Mouse (Mus musculus) limb, embryonic 14.5 days (tissue): Measurements from ENCODE around the gene Prr5. TPM values are rescaled to one million over a fixed set of nuclear protein-coding genes. Genes with fewer than 3 reads are reported as not detected.

Experiments
- ATAC-seq: fragments of 200-750 bp; cut with Nextera tagmentation; 2 replicates; pipeline ENCODE4 v1.8.0; 2017; ENCODE audit warnings: low read depth, moderate number of reproducible peaks, moderate TSS enrichment; ENCODE audit not compliant: low FRiP score
- DNase-seq: peaks from one replicate; pipeline ENCODE4 v3.0.0-alpha.2; 2015; ENCODE audit warnings: low spot score
- H3K27ac ChIP-seq: fragments of 300-500 bp; sonication (generic); replicated peaks from 2 replicates; pipeline ENCODE4 v1.5.1; 2014; ENCODE audit warnings: low read depth, mild to moderate bottlenecking, low read length, moderate library complexity, mixed read lengths
- H3K27me3 ChIP-seq: fragments of 300-500 bp; sonication (generic); 2 replicates; pipeline ENCODE4 v1.6.1; 2014; ENCODE audit warnings: low read length, mixed read lengths; ENCODE audit not compliant: control insufficient read depth, insufficient read depth
- H3K36me3 ChIP-seq: fragments of 300-500 bp; sonication (generic); 2 replicates; pipeline ENCODE4 v1.6.1; 2014; ENCODE audit warnings: mild to moderate bottlenecking, low read length, moderate library complexity, mixed read lengths; ENCODE audit not compliant: control insufficient read depth, insufficient read depth
- H3K4me1 ChIP-seq: fragments of 300-500 bp; sonication (generic); 2 replicates; pipeline ENCODE4 v1.6.1; 2014; ENCODE audit warnings: antibody characterized with exemption, low read length, mixed read lengths; ENCODE audit not compliant: control insufficient read depth, insufficient read depth
- H3K4me2 ChIP-seq: fragments of 300-500 bp; sonication (generic); replicated peaks from 2 replicates; pipeline ENCODE4 v1.6.1; 2014; ENCODE audit warnings: low read depth, mild to moderate bottlenecking, low read length, moderate library complexity; ENCODE audit not compliant: severe bottlenecking
- H3K4me3 ChIP-seq: fragments of 300-500 bp; sonication (generic); replicated peaks from 2 replicates; pipeline ENCODE4 v1.5.1; 2014; ENCODE audit warnings: low read length
- H3K9ac ChIP-seq: fragments of 300-500 bp; sonication (generic); 2 replicates; pipeline ENCODE4 v1.6.1; 2014; ENCODE audit warnings: mild to moderate bottlenecking, low read depth, low read length, moderate library complexity; ENCODE audit not compliant: severe bottlenecking
- H3K9me3 ChIP-seq: fragments of 300-500 bp; sonication (generic); 2 replicates; pipeline ENCODE4 v1.6.1; 2016; ENCODE audit warnings: low read length; ENCODE audit not compliant: control insufficient read depth
- POLR2A ChIP-seq: fragments of 200-500 bp; IDR thresholded peaks from 2 replicates; pipeline ENCODE4 v1.8.0; 2012; ENCODE audit warnings: inconsistent platforms, mild to moderate bottlenecking, moderate library complexity, borderline replicate concordance; ENCODE audit not compliant: insufficient read depth, insufficient read length; ENCODE audit errors: extremely low read depth
- WGBS: fragments of 180-500 bp; shearing (Covaris S2); extraction: QIAGEN DNeasy Blood & Tissue Kit; methylation state at CpG from one replicate; pipeline ENCODE4 v1.1.7; 2014; 5-methylcytosine and 5-hydroxymethylcytosine counted together
- polyA plus RNA-seq, 2 experiments: library from polyadenylated mRNA; depleted of rRNA in 1 of 2; stranded (reverse) in 1 of 2; unstranded in 1 of 2; fragments of >200 nt; fragmentation: Nextera tagmentation in 1 of 2; extraction: Ambion mirVana in 1 of 2; gene quantifications; 2 replicates each; pipeline versions ENCODE4 v1.2.1 to v1.2.3; 2012 to 2014

The Prr5 gene
- polyA plus RNA-seq, 2 experiments: 29.7 to 41.4 TPM

GRCm38 (mm10) chr15:84680545-84681454 lies 11.4 kb downstream of the Prr5 start:
- no peak for TF ChIP-seq POLR2A
- no peaks in the 10 kb centered on the region for H3K9me3 ChIP-seq
- H3K27me3 ChIP-seq: no peaks in the 10 kb centered on the region
- no peaks in the 10 kb centered on the region for H3K36me3 ChIP-seq
- peak overlapping the region; percentile 78 for H3K4me3 ChIP-seq
- H3K4me2 ChIP-seq: peak overlapping the region; percentile 88
- ATAC-seq (peak; percentile 81), DNase-seq (peak; percentile 65)
- peaks cover 12% of the 10 kb centered on the region for H3K4me1 ChIP-seq
- peak overlapping the region; percentile 65 for H3K27ac ChIP-seq
- WGBS: 2% methylated on average over 44 of the region's 77 CpGs
- H3K9ac ChIP-seq: peak overlapping the region; percentile 76

- ATAC-seq: peak; percentile 79
- Histone ChIP-seq H3K36me3 (no peaks in the 10 kb centered on the region; the same call in 1 of the 2 replicates), H3K4me1 (peaks cover 12% of the 10 kb centered on the region), H3K4me3 (peak overlapping the region; percentile 78), H3K4me2 (peak overlapping the region; percentile 88), H3K9ac (peak overlapping the region; percentile 76), H3K9me3 (no peaks in the 10 kb centered on the region), H3K27me3 (no peaks in the 10 kb centered on the region), H3K27ac (peak overlapping the region; percentile 65)
- no peak for TF ChIP-seq POLR2A
- 2% methylated on average over 24 of the region's 31 CpGs for WGBS
- DNase-seq: peak; percentile 80
Measured at GRCm38 (mm10) chr15:84681455-84682193, 12.2 kb downstream of the Prr5 start.

- ATAC-seq (no peak), DNase-seq (no peak)
- no peak for TF ChIP-seq POLR2A
- no peak overlapping the region; the same call in 1 of the 2 replicates for H3K9ac ChIP-seq
- WGBS: 46% methylated on average over 3 of the region's 3 CpGs
- peak overlapping the region; percentile 78 for H3K4me3 ChIP-seq
- no peaks in the 10 kb centered on the region; the same call in 1 of the 2 replicates for H3K36me3 ChIP-seq
- H3K27ac ChIP-seq: 0 out of 2 replicates have a peak overlapping the region, but pooled peaks have one; percentile 65
- H3K27me3 ChIP-seq: no peaks in the 10 kb centered on the region
- peaks cover 12% of the 10 kb centered on the region for H3K4me1 ChIP-seq
- H3K4me2 ChIP-seq: peak overlapping the region; percentile 88
- no peaks in the 10 kb centered on the region for H3K9me3 ChIP-seq
Measured at GRCm38 (mm10) chr15:84682206-84682605, 12.8 kb downstream of the Prr5 start.

GRCm38 (mm10) chr15:84682821-84683220 lies 13.4 kb downstream of the Prr5 start:
- 79% methylated on average over 5 of the region's 5 CpGs for WGBS
- Histone ChIP-seq H3K4me3 (peak overlapping the region; percentile 78; the same call in 1 of the 2 replicates), H3K27me3 (no peaks in the 10 kb centered on the region), H3K4me1 (peaks cover 12% of the 10 kb centered on the region), H3K36me3 (no peaks in the 10 kb centered on the region; the same call in 1 of the 2 replicates), H3K4me2 (peak overlapping the region; percentile 88), H3K27ac (no peak overlapping the region), H3K9ac (no peak overlapping the region), H3K9me3 (no peaks in the 10 kb centered on the region)
- DNase-seq: no peak
- TF ChIP-seq POLR2A: no peak
- no peak for ATAC-seq

- Histone ChIP-seq H3K9ac (no peak overlapping the region), H3K9me3 (no peaks in the 10 kb centered on the region), H3K4me2 (no peak overlapping the region), H3K27me3 (no peaks in the 10 kb centered on the region), H3K4me3 (no peak overlapping the region), H3K4me1 (peaks cover 12% of the 10 kb centered on the region), H3K27ac (no peak overlapping the region), H3K36me3 (peaks cover 14% of the 10 kb centered on the region)
- WGBS: 69% methylated on average over 5 of the region's 5 CpGs
- ATAC-seq (no peak), DNase-seq (no peak)
- no peak for TF ChIP-seq POLR2A
Measured at GRCm38 (mm10) chr15:84684520-84684919, 15.1 kb downstream of the Prr5 start.
